Mouse (Mus musculus): ENCODE measurements around the gene Faap24. TPM values are rescaled to one million over a fixed set of nuclear protein-coding genes. Genes with fewer than 3 reads are reported as not detected.

The Faap24 gene
- polyA plus RNA-seq, 1 experiment from 2014 or later = 35.4 TPM

DNA sequence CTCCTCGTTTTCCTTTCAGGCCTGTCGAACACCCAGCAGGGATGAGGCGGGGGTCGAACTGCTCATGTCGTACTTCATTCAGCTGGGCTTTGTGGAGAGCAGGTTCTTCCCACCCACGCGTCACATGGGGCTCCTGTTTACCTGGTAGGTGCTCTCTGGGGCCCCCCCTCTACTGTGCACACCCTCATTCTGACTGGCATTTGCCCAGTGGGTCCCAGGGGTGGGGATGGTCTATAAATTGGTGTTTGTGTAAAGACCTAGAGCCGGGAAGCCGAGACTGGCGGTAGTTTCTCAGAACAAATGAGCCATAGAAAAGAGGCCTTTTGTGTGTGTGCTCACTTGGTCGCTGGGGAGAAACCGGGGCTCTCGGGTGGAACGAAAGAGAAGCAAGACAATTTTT, 25.5 kb downstream of the Faap24 start:
- DNase-seq (ENCODE audit: low spot score) = no peak

DNA sequence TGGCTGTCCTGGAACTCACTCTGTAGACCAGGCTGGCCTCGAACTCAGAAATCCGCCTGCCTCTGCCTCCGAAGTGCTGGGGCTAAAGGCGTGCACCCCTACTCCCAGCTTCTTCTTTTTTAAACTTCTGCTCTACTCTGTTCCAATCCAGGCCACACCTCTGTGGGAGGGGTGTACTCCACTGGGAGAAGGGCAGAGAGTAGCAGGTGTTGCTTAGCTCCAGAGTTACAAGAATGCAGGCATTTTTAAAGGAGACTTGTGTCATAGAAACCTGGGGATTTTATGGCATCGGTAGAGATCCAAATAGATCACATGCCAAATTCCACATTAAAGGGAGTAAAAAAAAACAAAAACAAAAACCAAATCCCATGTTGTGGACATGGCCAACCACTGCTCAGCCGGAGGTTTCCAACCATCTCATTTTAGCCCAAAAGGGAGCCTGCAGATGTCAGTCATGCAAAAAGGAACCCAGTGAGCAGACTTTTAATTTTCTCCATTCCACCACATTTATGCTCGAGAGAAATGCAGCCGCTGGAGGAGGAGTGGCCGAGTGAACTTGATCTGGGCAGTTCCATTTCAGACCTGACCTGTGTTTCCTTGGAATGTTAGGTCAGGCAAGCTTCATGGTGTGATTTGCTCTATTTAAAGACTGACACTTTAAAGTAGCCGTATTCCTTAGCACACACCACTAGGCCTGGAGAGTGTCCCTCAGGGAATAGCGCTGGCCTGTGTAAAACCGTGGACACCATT, 31.3 kb downstream of the Faap24 start:
- no peak for DNase-seq (ENCODE audit: low spot score)

DNA sequence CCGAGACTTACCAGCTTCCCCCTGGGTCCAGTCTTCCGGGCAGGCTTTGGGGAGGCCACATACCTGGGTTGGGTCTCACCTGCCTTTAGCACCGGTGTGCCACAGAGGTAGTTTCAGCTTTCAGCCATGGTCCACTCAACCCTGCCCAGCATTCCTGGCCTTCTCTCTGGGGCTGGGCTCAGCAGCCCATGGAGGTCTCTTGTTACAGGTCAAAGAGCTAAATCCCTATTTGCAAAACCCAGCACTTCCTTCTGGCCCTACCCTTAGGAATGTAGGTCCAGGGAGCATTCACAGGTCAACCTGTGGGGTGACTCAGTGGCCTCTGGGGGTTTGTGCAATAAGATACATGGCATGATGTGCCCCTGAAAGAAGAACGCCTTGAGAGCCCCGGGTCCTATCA, 33.8 kb downstream of the Faap24 start:
- DNase-seq (ENCODE audit: low spot score) = no peak

DNA sequence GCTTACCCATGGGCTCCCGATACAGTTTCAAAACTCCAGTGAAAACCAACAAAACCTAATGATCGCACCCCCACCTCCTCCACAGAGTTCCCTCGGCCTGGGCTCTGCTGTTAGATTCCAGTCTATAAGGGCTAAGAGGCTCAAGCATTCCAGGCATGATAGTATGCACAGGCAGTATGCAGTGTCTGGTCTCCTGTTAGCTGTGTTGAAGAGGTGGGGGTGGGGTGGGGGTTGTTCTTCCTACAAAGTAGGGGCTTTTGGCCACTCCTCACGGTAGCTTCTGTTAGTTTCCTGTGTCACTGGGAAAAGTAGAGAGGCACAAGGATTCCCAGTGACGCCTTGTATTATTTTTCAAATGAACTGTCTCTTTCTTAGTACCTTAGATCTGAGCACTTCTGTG, 34.4 kb downstream of the Faap24 start:
- no peak for DNase-seq (ENCODE audit: low spot score)

DNA sequence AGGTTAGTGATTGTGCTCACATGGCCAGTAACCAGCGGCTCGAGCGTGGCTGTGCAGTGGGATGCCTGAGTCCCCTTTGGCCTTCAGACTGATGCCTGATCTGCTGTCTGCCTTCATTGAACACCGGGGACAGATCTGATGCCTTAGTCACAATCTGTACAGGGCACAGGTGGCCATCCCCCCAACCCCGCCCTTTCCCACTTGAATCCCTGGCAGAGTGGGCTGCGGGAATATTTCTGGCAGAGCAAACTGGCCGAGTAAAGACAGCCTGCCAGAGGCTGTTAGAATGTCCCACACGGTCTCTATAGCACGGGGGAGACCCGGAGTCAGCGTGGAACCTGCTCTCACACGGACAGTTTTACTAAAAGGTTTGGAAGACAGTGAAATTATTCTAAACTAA, 39.0 kb downstream of the Faap24 start:
- DNase-seq (ENCODE audit: low spot score) = no peak

DNA sequence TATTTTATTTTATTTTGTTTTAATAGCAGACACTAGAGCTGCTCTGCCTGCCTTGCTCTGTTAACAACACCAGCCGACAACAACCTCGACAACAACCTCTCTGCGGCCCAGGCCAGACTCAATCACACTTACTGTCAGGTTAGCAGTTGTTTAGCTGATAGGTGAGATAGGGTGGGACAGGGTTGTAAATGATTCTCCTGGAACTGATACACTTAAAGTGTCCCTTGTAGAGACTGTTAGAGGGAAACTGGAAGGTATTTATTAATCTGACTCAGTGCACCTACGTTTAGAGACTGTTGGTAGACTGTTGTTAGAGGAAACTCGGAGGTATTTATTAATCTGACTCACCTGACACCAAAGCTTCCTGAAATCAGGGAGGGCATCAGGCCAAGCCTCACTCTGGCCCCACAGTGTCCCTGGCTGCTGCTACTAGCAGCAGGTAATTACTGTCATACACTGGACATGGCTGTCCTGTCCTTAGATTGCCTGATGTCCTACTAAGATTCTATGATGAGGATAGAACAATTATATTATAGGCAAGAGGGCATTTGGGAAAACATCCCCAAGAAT, 41.2 kb downstream of the Faap24 start:
- no peak for DNase-seq (ENCODE audit: low spot score)

DNA sequence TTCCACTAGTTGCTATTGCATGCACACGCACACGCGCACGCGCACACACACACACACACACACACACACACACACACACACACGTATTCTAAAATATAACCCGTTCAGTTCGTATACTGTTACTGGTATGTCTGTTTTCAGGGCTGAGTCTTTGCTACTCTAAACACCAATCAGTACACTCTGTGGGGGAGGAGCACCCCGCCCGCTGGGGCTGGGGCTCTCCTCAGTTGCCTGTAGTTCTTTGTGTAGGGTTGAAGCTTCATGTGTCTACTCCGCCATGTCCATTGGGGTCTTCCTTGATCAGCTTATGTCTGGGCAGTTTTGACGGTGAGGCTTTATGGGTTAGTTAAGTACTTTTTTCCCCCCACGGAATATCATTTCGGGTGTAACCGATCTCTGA, 43.3 kb downstream of the Faap24 start:
- DNase-seq (ENCODE audit: low spot score) = no peak

DNA sequence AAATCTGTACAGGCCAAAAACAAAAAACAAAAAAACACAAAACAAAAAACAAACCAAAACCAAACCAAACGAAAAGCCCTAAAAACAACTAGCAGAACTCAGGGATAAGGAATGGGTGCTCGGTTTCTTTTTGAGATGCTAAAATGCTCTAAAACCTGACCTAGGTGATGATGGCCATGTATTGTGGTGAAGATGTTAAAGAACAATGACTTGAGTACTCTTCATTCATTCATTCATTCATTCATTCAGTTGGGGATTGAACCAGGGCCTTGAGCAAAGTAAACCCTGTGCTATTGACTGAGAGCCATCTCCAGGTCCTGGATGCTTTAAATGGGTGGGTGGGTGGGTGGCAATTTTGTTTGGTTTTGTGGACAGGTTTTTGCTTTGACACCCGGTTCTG, 45.5 kb downstream of the Faap24 start:
- no peak for DNase-seq (ENCODE audit: low spot score)

DNA sequence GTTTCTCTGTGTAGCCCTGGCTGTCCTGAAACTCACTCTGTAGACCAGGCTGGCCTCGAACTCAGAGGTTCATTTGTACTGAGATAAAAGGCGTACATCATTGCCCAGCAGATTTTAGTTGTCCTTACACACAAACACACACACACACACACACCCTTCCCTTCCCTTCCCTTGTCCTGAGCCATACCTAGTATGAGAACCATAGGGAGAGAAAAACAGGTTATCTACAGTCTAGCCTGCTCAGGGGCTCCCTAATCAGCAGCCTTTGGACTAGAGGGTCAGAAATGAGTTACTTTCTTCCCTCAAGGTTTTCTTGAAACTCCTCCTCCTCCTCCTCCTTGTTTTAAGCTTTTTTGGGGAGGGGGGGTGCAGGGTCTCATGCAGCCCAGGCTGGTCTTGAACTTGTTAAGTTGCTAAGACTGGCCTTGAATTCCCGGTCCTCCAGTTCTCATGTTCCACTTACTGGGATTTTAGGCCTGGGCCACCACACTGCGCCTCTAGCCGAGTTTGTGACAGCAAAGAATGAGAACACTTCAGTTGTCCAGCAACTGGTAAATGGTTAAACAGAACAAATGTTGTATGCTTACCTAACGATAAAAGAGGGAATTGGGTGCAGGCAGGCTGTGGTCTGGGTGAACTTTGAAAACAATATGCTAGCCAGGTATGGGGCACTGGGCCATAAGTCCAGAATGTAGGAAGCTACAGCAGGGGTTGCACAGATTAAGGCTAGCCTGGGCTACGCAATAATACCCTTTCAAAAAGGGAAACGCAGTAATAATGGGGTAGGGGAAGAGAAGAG, 46.6 kb downstream of the Faap24 start:
- DNase-seq (ENCODE audit: low spot score) = no peak

DNA sequence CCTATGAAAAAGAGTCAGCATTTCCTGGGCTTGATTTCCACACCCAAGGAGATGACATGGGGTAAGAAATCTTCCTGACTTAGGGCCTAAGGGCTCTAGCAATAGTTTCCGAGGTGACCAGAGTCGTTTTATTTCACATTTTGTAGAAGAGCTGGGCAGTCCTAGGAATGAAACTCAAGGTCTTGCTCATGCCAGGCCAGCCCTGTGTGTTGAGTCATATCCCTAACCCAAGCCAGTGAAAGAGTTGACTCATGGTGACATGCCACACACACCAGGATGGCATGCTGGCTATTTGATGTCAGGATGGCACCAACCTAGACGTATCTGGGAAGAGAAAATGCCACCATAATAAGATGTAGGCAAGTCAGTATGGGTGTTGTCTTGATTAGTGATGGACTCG, 47.6 kb downstream of the Faap24 start:
- no peak for DNase-seq (ENCODE audit: low spot score)

DNA sequence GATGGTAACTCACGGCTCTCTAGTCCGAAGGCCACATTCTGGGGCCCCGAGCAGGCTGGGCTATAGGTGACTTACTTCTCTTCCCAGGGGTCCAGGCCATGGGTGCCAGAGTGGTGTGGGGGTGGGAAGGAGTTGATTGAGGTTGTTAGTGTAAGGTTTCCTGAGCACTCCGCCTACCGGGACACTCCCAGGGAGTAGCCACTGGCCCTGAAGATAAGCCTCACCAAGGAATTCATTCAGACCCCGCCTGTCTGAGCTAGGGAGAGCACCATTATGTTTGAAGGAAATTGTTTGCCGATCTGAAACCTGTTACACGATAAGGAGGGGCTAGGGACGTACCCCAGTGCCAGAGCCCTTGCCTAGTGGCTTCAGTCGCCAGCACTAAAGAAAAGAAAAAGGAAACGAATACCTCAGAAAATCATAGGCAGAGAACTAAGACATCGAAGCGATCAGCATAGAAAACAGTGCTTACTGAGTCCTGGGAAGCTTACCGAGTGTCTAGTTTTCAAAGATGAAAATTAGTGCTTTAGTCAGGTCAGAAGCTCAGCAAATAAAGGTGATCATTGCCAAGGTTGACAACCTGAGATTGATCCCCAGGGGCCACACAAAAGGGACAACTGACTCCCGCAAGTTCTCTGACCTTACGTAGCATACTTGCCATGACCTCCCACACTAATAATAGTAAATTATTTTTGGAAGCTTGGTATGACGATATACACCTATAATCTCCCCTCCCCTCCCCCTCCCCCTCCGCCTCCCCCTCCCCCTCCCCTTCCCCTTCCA, 48.5 kb downstream of the Faap24 start:
- DNase-seq (ENCODE audit: low spot score) = no peak

DNA sequence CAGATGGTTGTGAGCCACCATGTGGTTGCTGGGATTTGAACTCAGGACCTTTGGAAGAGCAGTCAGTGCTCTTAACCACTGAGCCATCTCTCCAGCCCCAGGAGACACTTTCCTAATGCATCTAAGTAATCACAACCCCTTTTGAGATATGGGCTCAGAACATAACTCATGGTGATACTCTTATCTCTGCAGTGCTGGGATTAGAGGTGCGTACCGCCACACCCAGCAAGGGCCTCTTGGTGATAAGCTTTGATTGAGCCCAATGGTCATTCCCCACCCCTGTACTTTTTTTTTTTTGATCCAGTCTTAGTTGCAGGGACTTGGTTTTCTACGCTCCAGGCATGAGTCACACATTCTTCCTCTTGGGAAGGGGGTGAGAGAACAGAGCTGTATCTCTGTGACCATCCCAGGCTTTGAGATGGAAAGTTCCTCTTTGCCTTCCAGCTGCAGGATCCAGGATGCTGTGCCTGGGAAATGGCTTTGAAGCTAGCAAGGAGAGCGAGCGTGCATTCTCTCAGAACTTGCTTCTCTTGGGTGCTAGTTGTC, 51.8 kb downstream of the Faap24 start:
- DNase-seq (ENCODE audit: low spot score) = no peak

DNA sequence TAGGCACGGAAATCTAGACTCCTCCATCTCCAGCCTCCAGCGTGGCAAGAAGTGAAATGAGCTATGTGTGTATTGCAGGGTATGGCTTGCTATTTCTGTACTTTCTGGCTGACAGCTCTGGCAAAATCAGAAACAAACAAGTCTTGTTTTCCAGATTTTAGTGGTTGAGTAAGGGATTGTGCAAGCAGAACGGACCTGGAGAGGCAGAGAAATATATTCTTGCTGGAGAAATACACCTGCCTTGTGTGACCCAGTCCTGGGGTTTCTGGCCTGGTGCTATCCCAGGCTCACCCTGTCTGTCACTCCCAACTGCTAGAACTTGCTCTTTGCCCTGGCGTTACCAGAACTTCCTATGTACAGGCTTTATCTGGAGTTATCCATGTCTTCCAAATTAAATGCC, 54.1 kb downstream of the Faap24 start:
- no peak for DNase-seq (ENCODE audit: low spot score)

Other genes with a start within 250 kb of the Faap24 start
- gene Slc7a10, start 210.5 kb downstream of the Faap24 start, polyA plus RNA-seq (2015; fragmentation: Nextera tagmentation; extraction: Ambion mirVana) = 0.28 and 0.33 TPM in 2 replicates
- gene Lrp3, start 181.3 kb downstream of the Faap24 start, polyA plus RNA-seq (2015; fragmentation: Nextera tagmentation; extraction: Ambion mirVana) = 0.42 and 0.43 TPM in 2 replicates
- 15.6 and 16.8 TPM in 2 replicates for gene Gpatch1, start 78.4 kb downstream of the Faap24 start, polyA plus RNA-seq (2015; fragmentation: Nextera tagmentation; extraction: Ambion mirVana)
- 0.89 and 1.2 TPM in 2 replicates for gene Rhpn2, start 62.7 kb downstream of the Faap24 start, polyA plus RNA-seq (2015; fragmentation: Nextera tagmentation; extraction: Ambion mirVana)
- 28.5 and 30.8 TPM in 2 replicates for gene Cep89, start 199 bp upstream of the Faap24 start, polyA plus RNA-seq (2015; fragmentation: Nextera tagmentation; extraction: Ambion mirVana)
- not detected in 2 replicates for gene Slc7a9, start 52.0 kb upstream of the Faap24 start, polyA plus RNA-seq (2015; fragmentation: Nextera tagmentation; extraction: Ambion mirVana)
- gene Tdrd12, start 140.9 kb upstream of the Faap24 start, polyA plus RNA-seq (2015; fragmentation: Nextera tagmentation; extraction: Ambion mirVana) = not detected in 2 replicates
- 99.2 and 105 TPM in 2 replicates for gene Nudt19, start 159.5 kb upstream of the Faap24 start, polyA plus RNA-seq (2015; fragmentation: Nextera tagmentation; extraction: Ambion mirVana)
- 0.07 and 0.08 TPM in 2 replicates for gene Rgs9bp, start 188.7 kb upstream of the Faap24 start, polyA plus RNA-seq (2015; fragmentation: Nextera tagmentation; extraction: Ambion mirVana)
- gene Ankrd27, start 189.4 kb upstream of the Faap24 start, polyA plus RNA-seq (2015; fragmentation: Nextera tagmentation; extraction: Ambion mirVana) = 29.2 and 30.1 TPM in 2 replicates

Data from thymus, postnatal 0 days (tissue).